Mouse (Mus musculus) urinary bladder, adult 2 months (tissue): ENCODE results near the gene Pigv. TPM values are rescaled to one million over a fixed set of nuclear protein-coding genes. Genes with fewer than 3 reads are reported as not detected.
"Not testable (repeated sequence)": the region's sequence is repeated elsewhere in the genome, so short reads cannot be mapped to it uniquely, and the experiment has no call there.

Experiments
- DNase-seq: peaks from one replicate; pipeline ENCODE4 v3.0.0; 2022; ENCODE audit warnings: low spot score
- polyA plus RNA-seq: library from polyadenylated mRNA; depleted of rRNA; stranded (reverse); fragments of >200 nt; gene quantifications from 2 replicates; pipeline ENCODE4 v1.2.3, GENCODE M21; 2012

Gene Pigv
- polyA plus RNA-seq, 1 experiment, result 19.4 TPM

DNA sequence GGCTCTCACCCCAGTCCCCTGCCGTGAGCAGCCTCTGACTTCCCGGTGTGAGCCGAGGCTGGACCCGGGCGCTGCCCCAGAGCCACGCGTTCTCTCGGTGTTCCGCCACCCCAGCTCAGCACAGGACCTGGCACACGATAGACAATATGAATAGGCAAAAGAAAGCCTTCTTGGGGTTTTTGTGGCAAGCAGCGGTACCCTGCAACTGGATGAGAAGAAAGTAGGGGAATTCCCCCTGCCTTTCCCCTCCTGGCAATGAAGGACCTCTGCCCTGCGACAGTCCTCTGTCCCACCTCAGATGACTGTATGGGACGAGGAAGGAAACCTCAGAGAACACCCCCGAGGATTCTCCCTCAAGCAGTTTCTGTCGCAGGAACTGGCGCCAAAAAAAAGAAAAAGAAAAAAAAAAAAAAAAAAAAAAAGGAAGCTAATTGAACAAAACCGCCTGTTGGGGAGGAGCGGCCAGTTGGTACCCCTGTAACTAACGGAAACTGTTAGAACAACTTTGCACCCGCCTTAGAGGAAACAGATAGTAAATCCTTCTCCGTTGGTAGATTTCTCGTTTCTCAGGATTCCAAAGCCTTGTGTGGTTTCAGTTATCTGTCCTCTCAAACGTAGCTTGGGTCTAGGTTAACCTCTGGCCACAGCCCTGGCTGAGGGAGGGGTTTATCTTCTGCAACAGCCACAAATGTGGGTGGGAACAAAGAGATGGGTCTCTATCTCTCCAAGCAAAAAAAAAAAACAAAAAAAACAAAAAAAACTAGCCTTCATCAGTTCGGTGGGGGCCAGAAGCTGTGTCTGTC is 599 bp upstream of the Pigv start:
- DNase-seq, result no peak

DNA sequence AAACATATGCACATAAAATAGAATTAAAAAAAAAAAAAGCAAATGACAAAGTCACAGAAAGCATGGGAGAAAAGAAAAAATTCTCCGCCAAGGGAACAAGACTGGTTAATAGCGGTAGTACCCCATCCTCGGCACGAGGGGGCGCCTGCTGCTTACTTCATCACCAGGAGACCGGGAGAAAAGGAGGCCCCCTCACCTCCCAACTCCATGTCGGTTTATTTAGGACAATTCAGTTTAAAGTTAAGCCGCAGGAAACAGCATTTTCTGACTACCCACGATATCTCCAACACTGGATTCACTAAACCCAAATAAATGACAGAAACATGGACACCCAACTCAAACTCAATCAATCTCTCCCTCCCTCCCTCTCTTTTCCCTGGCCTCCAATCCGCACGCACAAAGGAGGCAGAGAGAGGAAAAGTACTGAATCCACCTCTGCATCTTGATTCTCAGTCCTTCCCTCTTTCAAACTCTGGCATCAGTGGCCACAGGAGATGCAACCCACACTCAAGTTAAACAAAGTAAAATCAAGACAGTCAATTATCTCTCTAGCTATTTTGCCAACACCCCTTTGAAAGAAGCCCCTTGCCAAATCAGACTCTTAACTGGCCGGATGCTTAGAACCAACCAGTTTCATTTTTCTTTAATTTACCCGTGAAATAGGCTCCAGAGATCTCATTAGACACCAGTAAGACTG is 1.1 kb downstream of the Pigv start:
- peak; percentile 61 for DNase-seq

GRCm38 (mm10) chr4:133669652-133670210 is 2.7 kb downstream of the Pigv start:
- DNase-seq, result no peak

GRCm38 (mm10) chr4:133668537-133668936 is 3.9 kb downstream of the Pigv start:
- no peak for DNase-seq

- DNase-seq, result no peak
Observed at GRCm38 (mm10) chr4:133666199-133666598, 6.2 kb downstream of the Pigv start.

GRCm38 (mm10) chr4:133665118-133665517 is 7.3 kb downstream of the Pigv start:
- DNase-seq, result no peak

GRCm38 (mm10) chr4:133662945-133663344 is 9.5 kb downstream of the Pigv start:
- no peak for DNase-seq

DNA sequence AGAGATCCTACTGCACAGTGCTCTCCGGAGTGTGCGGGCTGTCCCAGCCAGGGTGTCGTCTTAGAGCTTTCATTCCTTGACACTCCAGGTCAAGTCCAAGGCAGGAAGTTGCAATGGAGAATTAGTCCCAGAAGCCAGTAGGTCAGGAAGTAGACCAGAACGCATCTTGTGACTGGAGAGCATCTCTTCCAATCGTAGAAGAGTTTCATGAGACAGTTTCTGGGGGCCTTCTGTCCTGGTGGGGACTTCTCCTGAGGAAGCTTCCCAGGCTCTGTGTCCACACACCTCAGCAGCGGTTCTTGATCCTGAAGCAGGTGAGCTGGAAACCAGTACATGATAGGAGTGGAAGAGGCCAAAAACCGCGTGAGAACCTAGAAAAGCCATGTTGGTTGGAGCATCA is 10.0 kb downstream of the Pigv start:
- DNase-seq, result no peak

DNA sequence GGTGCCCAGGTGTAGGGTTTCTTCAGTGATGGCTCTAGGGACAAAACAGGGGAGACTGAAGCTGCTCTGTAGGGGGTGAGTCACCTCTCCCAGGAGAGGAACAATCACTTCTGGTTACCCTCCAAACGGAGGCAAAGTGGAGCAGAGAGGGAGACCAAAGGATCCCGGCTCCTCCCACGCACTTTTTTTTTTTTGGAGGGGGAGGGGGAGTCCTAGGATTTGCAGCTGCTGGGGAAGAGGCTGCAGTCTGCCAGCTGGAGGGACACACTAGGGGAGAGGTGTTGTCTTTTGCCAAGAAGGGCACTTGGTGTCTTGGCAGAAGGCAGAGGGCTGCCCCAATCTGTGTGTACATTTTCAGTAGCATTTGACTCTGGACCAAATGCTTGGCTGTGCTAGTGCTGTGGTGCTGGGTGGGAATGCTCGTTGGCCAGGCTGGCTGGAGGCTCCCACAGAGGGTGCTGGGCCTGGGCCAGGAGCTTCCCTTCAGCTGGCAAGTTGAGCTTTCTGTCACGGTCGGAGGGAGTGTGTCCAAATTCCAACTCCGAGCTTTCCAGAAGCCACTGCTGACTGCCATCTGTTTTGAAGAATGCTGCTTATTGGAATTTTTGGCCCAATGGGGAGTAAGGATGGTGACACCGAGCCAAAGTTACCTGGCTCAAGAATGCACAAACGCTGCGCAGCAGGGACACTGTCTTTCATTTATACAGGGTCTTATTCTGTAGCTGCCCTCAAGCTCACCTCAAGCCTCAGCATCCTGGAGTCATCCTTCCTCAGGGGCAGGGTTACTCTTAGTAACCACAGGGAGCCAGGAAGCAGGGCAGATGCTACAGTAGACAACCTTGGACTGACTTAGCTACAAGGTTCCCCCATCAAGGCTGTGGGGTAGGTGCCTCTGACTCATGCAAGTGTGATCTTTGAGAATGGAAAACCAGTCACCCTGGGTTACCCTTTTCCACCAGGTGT is 12.0 kb downstream of the Pigv start:
- DNase-seq, result peak; percentile 56

- DNase-seq, result no peak
Observed at GRCm38 (mm10) chr4:133659497-133660192, 12.8 kb downstream of the Pigv start.

DNA sequence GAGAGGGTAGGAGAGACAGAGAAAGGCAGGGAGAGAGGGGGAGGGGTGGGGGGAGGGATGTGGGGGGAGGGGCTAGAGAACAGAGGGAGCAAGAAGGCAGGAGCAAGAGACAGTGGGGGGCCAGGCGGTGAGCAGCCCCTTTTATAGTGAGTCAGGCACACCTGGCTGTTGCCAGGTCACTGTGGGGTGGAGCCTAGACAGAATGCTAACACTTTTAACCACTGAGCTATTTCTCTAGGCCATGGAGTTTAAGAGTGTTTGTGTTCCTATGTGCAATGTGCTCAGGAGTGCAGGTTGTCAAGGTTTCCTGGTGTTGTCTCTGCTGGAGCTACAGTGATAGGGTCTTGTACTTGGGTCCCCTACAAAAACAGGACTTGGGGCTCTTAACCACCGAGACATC is 13.7 kb downstream of the Pigv start:
- no peak for DNase-seq

GRCm38 (mm10) chr4:133657829-133658458 is 14.5 kb downstream of the Pigv start:
- no peak for DNase-seq

DNA sequence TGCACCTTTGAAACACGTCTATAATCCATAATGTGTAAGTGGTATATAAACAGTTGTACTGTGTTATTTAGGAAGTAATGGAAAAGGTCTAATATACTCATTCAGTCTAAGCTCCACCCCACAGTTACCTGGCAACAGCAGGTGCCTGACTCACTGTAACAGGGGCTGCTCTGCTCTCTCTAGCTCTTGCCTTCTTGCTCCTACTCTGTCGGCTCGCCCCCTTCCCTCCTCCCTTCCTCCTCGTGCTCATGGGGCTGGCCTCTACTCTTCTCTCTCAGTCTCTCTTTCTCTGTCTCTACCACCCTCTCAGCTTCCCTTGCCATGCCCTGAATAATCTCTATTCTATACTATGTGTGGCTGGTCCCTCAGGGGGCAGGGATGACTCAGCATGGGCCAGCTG is 15.4 kb downstream of the Pigv start:
- no peak for DNase-seq

- DNase-seq, result no peak
Observed at GRCm38 (mm10) chr4:133656294-133656693, 16.2 kb downstream of the Pigv start.

DNA sequence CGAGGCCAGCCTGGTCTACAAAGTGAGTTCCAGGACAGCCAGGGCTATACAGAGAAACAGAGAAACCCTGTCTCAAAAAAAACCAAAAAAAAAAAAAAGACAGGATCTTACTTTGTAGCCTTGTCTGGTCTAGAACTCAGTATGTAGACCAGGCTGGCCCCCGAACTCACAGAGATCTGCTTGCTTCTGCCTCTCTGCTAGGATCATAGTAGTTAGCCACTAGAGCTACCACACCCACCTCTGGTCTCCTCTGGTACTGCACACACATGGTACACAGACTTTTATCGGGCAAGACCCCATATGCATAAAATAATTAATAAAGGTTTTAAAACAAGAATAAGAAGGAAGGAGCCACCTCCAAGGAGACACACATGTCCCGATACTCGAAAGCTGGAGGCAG is 18.4 kb downstream of the Pigv start:
- not testable (repeated sequence) for DNase-seq

DNA sequence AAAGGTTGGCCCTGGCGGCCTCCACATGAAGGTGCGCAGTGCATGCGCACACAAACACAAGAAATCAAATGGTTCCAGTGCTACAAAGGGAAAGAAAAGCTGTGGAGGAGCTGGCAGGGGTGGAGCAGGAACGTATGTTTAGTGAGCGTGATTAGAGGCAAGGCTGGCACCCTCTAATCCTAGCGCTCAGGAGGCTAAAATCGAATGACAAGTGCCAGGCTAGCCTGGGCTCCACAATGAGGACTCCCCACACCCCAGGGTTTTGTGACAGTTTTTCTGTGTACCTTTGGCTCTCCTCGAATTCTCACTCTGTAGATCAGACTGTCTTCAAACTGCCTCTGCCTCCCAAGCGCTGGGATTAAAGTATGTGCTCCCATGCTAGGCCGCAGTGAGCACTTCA is 19.7 kb downstream of the Pigv start:
- no peak for DNase-seq

- DNase-seq, result no peak
Observed at GRCm38 (mm10) chr4:133651986-133652385, 20.5 kb downstream of the Pigv start.

GRCm38 (mm10) chr4:133651445-133651844 is 21.0 kb downstream of the Pigv start:
- DNase-seq, result no peak

DNA sequence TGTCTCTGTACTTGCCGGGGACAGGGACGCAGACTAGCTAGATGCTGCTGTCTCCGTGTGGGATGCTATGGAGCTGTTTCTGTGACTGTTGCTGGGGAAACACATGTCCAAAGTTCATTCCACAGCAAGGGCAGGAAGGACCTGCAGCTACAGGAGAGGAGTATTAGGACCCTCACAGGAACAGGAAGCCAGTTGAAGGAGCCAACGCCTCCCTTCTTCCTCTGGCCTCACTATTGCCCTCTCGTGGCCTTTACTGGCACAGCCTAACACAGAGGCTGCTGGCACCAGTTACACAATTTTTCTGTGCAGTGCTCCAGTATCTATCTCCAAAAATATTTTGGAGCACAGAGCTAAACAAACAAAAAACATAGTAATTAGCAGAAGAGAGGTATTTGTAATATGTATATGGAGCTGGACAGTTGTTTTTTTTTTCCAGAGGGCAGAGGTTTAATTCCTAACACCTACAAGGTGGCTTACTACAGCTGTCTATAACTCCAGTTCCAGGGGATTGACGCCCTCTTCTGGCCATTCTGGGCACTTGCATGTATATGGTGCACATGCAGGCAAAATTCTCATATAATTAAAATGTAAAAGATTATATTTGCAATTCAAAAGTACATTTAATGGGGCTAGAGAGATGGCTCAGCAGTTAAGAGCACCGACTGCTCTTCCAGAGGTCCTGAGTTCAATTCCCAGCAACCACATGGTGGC is 22.3 kb downstream of the Pigv start, which contains the start of gene Zdhhc18:
Gene Zdhhc18 (minus strand): TSS at position 166 of the 711 bp plus-strand sequence.
- no peak for DNase-seq

GRCm38 (mm10) chr4:133649464-133649863 is 23.0 kb downstream of the Pigv start:
- DNase-seq, result not testable (repeated sequence)
